Mouse (Mus musculus) v-Abl transformed pro-B cells (cell line): ENCODE measurements around the gene Clec11a.

Source experiments
- in situ Hi-C, 2 experiments: fragments of 400-800 bp; cut with MboI; formaldehyde crosslinking; loops; one replicate each; pipeline ENCODE4 v1.15.1; 2025; ENCODE audit not compliant: unreplicated experiment in 2 of 2

Gene Clec11a

DNA sequence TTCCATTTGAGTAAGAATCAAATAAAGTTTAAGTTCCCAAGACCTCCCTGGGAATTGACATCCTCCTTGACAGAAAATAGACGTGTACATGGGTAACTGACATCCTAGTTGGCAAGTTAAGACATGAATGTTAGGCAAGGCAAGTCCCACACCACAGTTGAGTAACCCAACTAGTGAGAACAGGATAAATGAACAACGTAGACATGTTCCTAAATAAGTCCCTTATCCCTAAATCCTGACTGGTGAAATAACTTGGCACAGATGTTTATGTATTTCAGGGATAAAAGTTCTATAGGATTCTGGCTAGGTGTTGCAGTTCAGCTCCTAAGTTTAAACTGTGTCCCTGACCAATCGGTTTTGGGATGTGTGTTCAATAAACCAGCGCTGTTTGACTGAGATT is 15.7 kb downstream of the Clec11a start:
- in situ Hi-C loops: no loop called here

DNA sequence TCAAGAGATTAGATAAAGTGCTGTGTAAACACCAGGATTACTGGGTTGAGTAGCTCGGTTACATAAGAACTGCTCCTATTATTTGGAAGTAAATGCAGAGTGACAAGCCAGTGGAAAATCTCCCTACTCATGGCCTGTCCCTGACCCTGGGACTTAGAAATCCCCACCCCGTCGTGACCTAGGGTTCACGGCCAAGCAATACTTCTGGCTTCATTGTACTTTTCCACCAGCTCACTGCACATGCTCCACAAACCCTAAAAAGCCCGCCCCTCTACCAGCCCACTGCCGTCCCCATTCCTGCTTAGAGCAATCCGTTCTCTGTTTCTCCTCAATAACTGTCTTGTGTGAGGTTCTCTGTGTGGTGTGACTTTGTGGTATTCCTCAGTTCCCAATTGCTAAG is 18.9 kb downstream of the Clec11a start:
- in situ Hi-C loops: no loop called here

DNA sequence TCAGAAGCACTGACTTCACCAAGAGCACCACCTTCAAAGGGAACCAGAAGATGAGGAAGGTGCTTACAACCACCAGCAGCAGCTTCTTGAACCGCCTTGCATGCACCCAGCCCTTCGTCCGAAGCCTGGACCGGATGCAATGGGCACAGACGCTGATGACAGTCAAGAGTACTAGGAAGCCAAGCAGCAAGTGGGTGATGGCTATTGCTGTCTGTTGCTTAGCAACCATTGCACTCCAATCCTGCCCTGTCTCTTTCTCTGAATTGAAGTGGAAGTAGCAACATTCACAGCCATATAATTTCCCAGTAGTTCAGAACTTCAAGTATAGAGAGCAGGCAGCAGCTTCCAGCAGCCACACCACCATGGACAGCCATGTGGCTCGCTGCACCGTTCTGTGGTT is 25.1 kb downstream of the Clec11a start:
- in situ Hi-C loops: no loop called here

DNA sequence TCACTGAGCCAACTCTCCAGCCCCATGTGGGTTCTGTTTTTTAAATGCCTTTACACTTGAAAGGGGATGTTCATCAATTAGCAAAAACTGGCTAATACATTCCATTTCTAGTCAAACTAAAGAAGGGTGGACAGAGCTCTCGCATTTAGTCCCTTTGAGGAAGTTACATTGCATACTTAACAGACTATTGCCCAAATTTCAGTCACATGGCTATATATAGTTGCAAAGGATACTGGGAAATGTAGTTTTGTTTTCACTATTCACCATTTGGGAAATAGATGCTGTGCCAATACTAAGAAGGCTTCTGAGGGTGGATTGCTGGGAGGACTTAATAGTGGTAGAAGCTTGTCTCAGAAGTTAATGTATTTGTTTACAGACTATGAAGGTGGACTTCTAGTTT is 25.7 kb downstream of the Clec11a start:
- in situ Hi-C loops: no loop called here

DNA sequence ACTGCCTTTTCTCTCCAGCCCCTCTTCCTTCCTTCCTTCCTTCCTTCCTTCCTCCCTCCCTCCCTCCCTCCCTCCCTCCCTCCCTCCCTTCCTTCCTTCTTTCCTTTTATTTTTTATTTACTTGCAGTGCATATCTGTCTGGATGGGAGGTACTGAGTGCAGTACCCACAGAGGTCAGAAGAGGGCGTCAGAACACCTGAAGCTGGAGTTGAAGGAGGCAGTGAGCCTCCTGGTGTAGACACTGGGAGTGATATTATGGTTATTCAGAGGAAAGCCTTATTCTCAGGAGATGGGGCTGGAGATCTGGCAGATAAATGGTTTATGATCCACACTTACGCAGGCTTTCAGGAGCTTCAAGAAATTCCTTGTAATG is 29.5 kb downstream of the Clec11a start:
- in situ Hi-C loops: no loop called here

DNA sequence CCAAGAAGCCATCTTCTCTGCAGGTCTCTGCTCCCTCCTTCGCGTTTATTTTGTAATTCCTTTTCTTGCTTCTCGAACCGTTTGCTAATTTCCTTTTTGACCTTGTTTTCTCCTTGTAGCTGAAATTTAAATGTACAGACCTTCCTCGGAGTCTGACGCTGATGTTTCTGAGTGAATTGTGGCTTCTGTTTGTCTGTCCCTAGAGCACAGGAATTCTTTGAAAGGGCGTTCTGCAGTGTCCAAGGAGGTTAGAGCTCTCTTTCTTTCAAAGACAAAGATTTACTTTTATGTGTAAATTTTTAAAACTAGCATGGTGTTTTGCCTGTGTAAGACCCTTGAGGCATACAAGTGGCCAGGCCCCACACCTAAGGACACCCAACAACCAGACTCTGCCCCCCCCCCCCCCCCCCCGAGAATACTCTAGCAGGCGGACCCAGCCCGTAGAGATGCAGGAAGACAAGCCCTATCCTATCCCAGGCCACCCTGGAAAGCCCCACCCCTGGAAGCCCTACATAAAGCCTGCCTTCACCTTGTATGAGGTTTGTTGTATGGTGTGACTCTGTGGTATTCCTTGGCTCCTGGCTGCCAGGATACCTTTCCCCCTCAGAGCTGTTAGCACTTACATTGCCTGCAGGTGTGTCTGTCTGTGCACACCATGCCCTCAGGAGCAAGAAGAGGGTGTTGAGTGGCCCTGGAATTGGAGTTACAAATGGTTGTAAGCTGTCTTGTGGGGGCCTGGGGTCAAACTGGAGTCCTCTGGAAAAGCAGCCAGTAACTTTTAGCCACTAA is 30.0 kb downstream of the Clec11a start:
- in situ Hi-C loops: no loop called here

DNA sequence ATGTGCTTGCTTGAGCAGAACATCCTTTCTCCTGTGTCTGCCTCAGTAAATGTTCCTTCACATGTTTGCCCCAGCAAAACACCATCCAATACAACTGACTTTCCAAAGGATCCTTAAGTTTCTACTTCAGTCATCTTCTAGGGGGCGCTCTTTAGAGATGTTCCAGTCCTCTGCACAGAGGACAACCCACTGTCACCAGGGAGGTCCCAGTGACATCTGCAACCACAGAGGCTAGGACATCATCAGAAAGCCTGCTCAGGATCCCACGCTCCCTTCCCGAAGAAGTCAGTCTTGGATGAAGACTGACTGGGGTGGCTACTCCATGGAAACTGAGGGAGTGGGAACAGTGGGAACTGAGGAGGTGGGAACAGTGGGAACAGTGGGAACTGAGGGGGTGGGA is 31.2 kb downstream of the Clec11a start:
- in situ Hi-C loops: no loop called here

- in situ Hi-C loops: loop anchor here in 1 of 2 experiments (25.0 kb wide), 1 partner anchor 688 kb away; the partner anchor contains the start of gene Cpt1c
Observed at GRCm38 (mm10) chr7:44274096-44274495, 32.6 kb downstream of the Clec11a start.

DNA sequence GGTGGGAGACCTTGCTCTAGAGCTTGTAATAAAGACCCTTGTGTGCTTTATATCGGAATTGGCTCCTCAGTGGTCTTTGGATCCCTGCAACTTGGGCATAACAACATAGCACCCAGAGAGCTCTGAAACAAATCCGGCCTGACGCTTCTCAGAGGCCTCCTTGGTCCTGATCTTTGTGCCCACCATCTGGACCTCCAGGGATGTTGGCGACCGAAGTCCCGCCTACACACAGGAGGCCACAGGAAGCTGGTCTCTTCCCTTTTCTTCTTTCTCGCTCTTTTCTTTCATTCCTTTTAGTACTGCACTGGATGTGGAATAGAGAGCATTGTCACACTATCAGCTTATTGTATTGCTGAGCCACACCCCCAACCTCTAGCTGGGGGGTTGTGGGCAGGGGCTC is 33.3 kb downstream of the Clec11a start:
- in situ Hi-C loops: loop anchor here in 1 of 2 experiments (25.0 kb wide), 1 partner anchor 689 kb away; the partner anchor contains the start of gene Cpt1c

DNA sequence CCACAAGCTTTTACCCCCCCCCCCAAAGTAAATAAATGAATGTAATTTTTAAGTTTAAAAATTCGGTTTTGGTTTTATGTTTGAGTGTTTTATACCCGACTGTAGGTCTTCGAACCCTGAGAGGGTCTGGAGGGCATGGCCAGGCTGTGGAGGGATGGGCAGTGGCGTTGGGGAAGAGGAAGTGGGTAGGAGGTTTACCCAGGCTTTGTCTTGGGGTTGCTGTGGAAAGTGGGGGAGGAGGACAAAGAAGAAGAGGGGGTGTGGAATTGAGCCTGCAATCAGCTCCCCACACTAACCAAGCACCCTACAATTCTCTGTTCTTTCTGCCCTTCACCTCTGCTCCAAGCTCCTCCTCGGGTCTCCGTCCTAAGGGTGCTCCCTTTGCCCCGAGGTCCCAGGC is 34.2 kb downstream of the Clec11a start:
- in situ Hi-C loops: loop anchor here in 1 of 2 experiments (25.0 kb wide), 1 partner anchor 690 kb away; the partner anchor contains the start of gene Cpt1c

GRCm38 (mm10) chr7:44271309-44271708 is 35.4 kb downstream of the Clec11a start:
- in situ Hi-C loops: loop anchor here in 1 of 2 experiments (25.0 kb wide), 1 partner anchor 691 kb away; the partner anchor contains the start of gene Cpt1c

GRCm38 (mm10) chr7:44269397-44269796 is 37.3 kb downstream of the Clec11a start:
- in situ Hi-C loops: loop anchor here in 1 of 2 experiments (10.0 to 25.0 kb wide), 2 partner anchors 295 to 693 kb away; partner anchors contain the start of gene Cpt1c

DNA sequence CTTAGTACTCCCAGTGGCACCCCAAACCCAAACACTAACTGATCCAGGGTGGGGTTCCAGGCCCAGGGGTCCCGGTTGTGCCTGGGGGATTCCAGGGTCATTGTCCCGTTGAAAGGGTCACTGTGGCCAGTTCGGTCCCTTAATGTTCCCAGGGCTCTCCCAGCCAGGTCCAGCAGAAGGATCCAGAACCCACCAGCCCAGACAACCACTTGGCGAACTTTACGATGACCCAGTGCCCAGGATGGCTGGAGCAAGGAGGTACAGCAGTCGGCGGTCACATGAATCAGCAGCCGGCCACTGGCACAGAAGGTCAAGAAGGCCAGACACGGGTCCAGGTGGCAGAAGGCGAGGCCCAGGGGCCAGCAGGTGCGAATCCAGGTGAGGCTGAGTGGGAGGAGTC is 38.6 kb downstream of the Clec11a start:
- in situ Hi-C loops: loop anchor here in 1 of 2 experiments (10.0 to 25.0 kb wide), 2 partner anchors 297 to 694 kb away; partner anchors contain the start of gene Cpt1c

DNA sequence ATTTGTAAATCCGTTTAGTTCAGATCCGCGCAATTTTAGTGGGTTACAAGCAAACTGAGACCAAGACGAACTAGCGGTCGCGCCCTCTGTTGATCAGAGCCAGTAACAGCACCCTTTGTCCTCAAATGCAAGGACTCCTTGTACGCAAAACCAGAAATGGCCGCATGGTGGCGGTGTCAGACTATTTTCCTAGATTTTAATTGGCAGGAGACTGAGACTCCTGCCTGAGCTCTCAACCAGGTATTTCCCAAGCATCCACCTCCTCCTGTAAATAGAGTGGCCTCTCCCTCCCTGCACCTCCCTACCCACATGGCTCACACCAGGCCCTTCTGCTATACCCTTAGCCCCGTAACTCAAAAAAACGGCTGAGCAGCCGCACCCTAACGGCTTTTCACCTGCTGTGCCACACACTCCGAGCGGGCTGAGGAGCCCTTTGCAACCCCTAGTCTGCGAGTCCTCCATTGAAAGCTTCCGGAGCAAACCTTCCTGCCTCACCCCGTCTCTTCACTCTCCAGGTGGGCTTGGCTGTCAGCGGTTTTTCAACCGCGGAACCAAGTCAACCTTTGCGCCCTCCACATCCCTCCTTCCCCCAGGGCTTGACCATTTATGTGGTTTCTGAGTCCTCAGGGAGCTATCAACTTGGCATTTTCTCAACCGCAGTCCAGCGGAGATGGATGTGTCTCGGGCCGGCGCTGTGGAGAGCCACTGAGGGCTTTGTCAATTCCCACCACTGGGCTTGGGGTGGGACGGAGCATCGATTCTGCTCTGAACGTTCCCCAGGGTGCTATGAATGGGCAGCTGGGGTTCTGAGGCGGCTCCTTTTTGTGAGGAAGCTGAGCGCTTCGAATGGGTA is 43.7 kb downstream of the Clec11a start:
- in situ Hi-C loops: loop anchor here (5.0 to 25.0 kb wide), 7 partner anchors 84 to 699 kb away; partner anchors contain the start of gene Cpt1c (in 1 of the 2)

DNA sequence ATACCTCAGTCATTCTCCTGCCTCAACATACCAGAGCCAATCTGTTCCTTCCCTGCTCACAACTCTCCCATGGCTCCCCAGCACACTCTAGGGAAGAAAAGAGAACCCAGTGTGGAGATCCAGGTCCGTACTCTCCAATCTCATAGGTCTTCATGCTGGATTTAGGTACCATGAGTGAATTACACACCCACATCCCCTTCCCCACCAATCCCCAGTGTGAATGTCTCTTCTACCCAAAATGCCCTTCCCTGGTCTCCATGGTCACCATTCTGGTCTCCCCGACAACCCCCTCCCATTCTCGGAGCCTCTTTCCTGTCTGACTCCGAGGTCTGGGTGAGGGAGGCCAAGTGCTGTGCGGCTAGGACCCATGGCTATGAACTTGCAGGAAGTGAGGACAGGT is 45.6 kb downstream of the Clec11a start, which contains the start of gene Gm15517:
Gene Gm15517, plus strand, starts transcription at position 301 of the 400 bp plus-strand sequence.
- in situ Hi-C loops: loop anchor here (5.0 to 25.0 kb wide), 7 partner anchors 86 to 701 kb away; partner anchors contain the start of gene Cpt1c (in 1 of the 2)

- in situ Hi-C loops: loop anchor here (5.0 to 25.0 kb wide), 7 partner anchors 87 to 702 kb away; partner anchors contain the start of gene Cpt1c (in 1 of the 2)
Observed at GRCm38 (mm10) chr7:44260410-44260809, 46.3 kb downstream of the Clec11a start.

DNA sequence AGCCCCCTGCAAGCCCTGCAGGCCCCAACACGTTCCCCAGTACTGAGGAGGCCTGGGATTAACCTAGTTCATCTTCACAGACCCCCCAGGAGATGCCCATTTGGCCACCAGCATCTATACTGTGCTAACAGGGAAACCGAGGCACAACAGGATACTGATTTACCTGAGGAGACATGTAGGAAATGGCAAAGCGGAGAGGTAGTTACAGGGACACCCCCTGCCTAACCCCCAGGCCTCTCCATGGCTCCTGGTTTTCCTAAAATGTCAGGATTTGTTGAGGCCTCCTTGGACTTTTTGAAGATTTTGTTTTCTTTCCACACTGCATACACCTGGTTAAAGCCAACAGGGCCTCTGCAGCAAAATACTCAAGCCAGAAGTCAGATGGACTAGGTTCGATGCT is 49.4 kb downstream of the Clec11a start, which contains the start of gene Acp4:
Gene Acp4, minus strand, starts transcription at position 101 of the 400 bp plus-strand sequence.
- in situ Hi-C loops: loop anchor here in 1 of 2 experiments (25.0 kb wide), 1 partner anchor 705 kb away; the partner anchor contains the start of gene Cpt1c

- in situ Hi-C loops: loop anchor here in 1 of 2 experiments (25.0 kb wide), 1 partner anchor 707 kb away; the partner anchor contains the start of gene Cpt1c
Observed at GRCm38 (mm10) chr7:44254930-44255329, 51.8 kb downstream of the Clec11a start.

GRCm38 (mm10) chr7:44253023-44253616 is 53.6 kb downstream of the Clec11a start:
- in situ Hi-C loops: loop anchor here in 1 of 2 experiments (25.0 kb wide), 1 partner anchor 709 kb away; the partner anchor contains the start of gene Cpt1c
